Comparison of ENCODE assay signal across 9 mouse cellular contexts in the genomic region with DNA sequence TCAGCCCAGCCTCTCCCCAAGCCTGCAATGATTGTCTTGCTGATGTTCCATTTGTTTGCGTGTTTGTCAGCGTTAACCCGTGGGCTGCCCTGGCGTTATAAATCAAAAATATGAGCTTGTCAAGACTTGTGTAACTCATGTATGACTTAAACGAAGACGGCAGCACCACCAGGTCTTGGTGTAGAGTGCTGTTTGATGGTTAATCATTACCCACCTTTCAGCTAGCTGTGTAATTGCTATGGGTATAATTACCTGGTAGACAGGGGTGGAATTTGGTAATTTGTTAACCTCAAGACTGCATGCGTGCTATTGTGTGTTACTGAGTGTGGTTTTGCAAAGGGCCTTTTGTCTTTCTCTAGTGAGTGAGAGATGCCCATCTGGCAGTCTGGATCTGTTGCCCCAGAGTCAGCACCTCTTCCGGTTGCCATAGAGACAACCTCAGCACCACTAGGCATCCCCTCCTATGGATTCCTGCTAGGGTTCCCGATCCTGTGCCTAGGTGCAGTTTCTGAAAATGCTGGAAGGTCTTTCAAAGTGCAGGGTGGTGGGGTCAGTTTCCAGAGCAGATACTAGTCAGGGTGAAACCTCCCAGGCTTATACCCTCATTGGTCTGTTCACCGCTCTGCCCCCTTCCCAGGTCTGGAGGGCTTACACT. TPM values are rescaled to one million over a fixed set of nuclear protein-coding genes. Genes with fewer than 3 reads are reported as not detected.
DNase-seq lines count a peak whose midpoint lies in the region; ATAC-seq and TF ChIP-seq lines count a peak whose summit lies in the region.
"Had no signal": no experiment of that assay in that cellular context is flagged by ENCODE, and none has a peak within 500 bp of the region (broad histone marks: within the 10 kb centered on the region; RNA-seq: fewer than 3 reads in every experiment).

No protein-coding gene starts in this region.

- H3K9me3 ChIP-seq in forebrain, embryonic 15.5 days = no peaks in the 10 kb centered on the region
- no peaks in the 10 kb centered on the region for H3K9me3 ChIP-seq in intestine, postnatal 0 days (ENCODE audit: control insufficient read depth)
- H3K9me3 ChIP-seq in midbrain, embryonic 15.5 days = no peaks in the 10 kb centered on the region
- H3K9me3 ChIP-seq: embryonic facial prominence, embryonic 15.5 days had no signal

- H3K4me1 ChIP-seq in forebrain, embryonic 15.5 days = peaks cover 71% of the 10 kb centered on the region
- peaks cover 18% of the 10 kb centered on the region; the same call in 1 of the 2 replicates for H3K4me1 ChIP-seq in intestine, postnatal 0 days (replicated peaks; ENCODE audit: control insufficient read depth, insufficient read depth, low read length)
- H3K4me1 ChIP-seq in midbrain, embryonic 15.5 days = peaks cover 52% of the 10 kb centered on the region

- H3K4me3 ChIP-seq in forebrain, embryonic 15.5 days = no peak overlapping the region
- no peak overlapping the region for H3K4me3 ChIP-seq in intestine, postnatal 0 days (ENCODE audit: low read depth, low read length)
- no peak overlapping the region for H3K4me3 ChIP-seq in midbrain, embryonic 15.5 days
- H3K4me3 ChIP-seq: embryonic facial prominence, embryonic 15.5 days had no signal

- WGBS in forebrain, embryonic 15.5 days = 19% methylated on average over 10 of the region's 10 CpGs
- 37% methylated on average over 10 of the region's 10 CpGs for WGBS in intestine, postnatal 0 days
- 34% methylated on average over 10 of the region's 10 CpGs for WGBS in midbrain, embryonic 15.5 days

- H3K27ac ChIP-seq in forebrain, embryonic 15.5 days (replicated peaks) = peak overlapping the region; percentile 85
- peak overlapping the region; percentile 60 for H3K27ac ChIP-seq in intestine, postnatal 0 days (ENCODE audit: low read depth, low read length)
- peak overlapping the region; percentile 81 for H3K27ac ChIP-seq in midbrain, embryonic 15.5 days
- H3K27ac ChIP-seq: embryonic facial prominence, embryonic 15.5 days had no signal

- peak; percentile 34 for ATAC-seq in forebrain, embryonic 15.5 days (replicated peaks)
- no peak for ATAC-seq in intestine, postnatal 0 days
- ATAC-seq in midbrain, embryonic 15.5 days (replicated peaks) = no peak

- H3K4me2 ChIP-seq in forebrain, embryonic 15.5 days (replicated peaks) = peak overlapping the region; percentile 10; the same call in 1 of the 2 replicates
- H3K4me2 ChIP-seq in intestine, postnatal 0 days (replicated peaks; ENCODE audit: low read depth) = no peak overlapping the region
- no peak overlapping the region for H3K4me2 ChIP-seq in midbrain, embryonic 15.5 days
- H3K4me2 ChIP-seq: embryonic facial prominence, embryonic 15.5 days had no signal

- no peaks in the 10 kb centered on the region for H3K36me3 ChIP-seq in forebrain, embryonic 15.5 days
- H3K36me3 ChIP-seq in intestine, postnatal 0 days (ENCODE audit: control insufficient read depth, insufficient read depth) = no peaks in the 10 kb centered on the region; the same call in 1 of the 2 replicates
- no peaks in the 10 kb centered on the region for H3K36me3 ChIP-seq in midbrain, embryonic 15.5 days (replicated peaks)
- H3K36me3 ChIP-seq: embryonic facial prominence, embryonic 15.5 days had no signal

- peak; percentile 67 for DNase-seq in embryo, embryonic 10.5 days (ENCODE audit: low spot score)
- no peak for DNase-seq in embryo, embryonic 9.5 days (ENCODE audit: extremely low spot score)
- DNase-seq in left cerebral cortex, adult 18-20 months (ENCODE audit: low spot score in 2 of 2) = no peak
- no peak for DNase-seq in gastrocnemius, adult 18-20 months (ENCODE audit: low spot score)
- no peak for DNase-seq in testis, postnatal 14 days (ENCODE audit: low spot score)

- 0 out of 2 replicates have a peak overlapping the region, but pooled peaks have one; percentile 14 for H3K9ac ChIP-seq in forebrain, embryonic 15.5 days (replicated peaks)
- no peak overlapping the region for H3K9ac ChIP-seq in intestine, postnatal 0 days (ENCODE audit: low read depth, low read length)
- no peak overlapping the region for H3K9ac ChIP-seq in midbrain, embryonic 15.5 days
- H3K9ac ChIP-seq: embryonic facial prominence, embryonic 15.5 days had no signal

- no peak for TF ChIP-seq CTCF in intestine, postnatal 0 days (IDR thresholded peaks at IDR 0.05; ENCODE audit: low read depth)

- no peaks in the 10 kb centered on the region for H3K27me3 ChIP-seq in forebrain, embryonic 15.5 days
- H3K27me3 ChIP-seq in intestine, postnatal 0 days (replicated peaks; ENCODE audit: control insufficient read depth, insufficient read depth, low read length) = no peaks in the 10 kb centered on the region
- H3K27me3 ChIP-seq in midbrain, embryonic 15.5 days (replicated peaks) = no peaks in the 10 kb centered on the region
- H3K27me3 ChIP-seq: embryonic facial prominence, embryonic 15.5 days had no signal

RNA-seq across cellular contexts. Expression of gene Trak1, which starts 15.1 kb away (rescaled TPM):
- 75.8 and 78.7 TPM in 2 replicates for polyA plus RNA-seq in forebrain, embryonic 15.5 days (2015; fragmentation: Nextera tagmentation; extraction: Ambion mirVana)
- polyA plus RNA-seq in intestine, postnatal 0 days (2015; fragmentation: Nextera tagmentation; extraction: Ambion mirVana) = 16.3 and 17.2 TPM in 2 replicates
- 60.7 and 61.2 TPM in 2 replicates for polyA plus RNA-seq in midbrain, embryonic 15.5 days (2015; fragmentation: Nextera tagmentation; extraction: Ambion mirVana)
- total RNA-seq in left cerebral cortex, adult 18-20 months (2021) = 100 to 1,000 TPM; 239 to 275 TPM
- total RNA-seq in gastrocnemius, adult 18-20 months (2021) = 100 to 1,000 TPM; 172 to 191 TPM

RNA-seq across cellular contexts. Expression of gene Ulk4, which starts 35.4 kb away (rescaled TPM):
- polyA plus RNA-seq in forebrain, embryonic 15.5 days (2015; fragmentation: Nextera tagmentation; extraction: Ambion mirVana) = 127 and 134 TPM in 2 replicates
- 108 and 111 TPM in 2 replicates for polyA plus RNA-seq in intestine, postnatal 0 days (2015; fragmentation: Nextera tagmentation; extraction: Ambion mirVana)
- 84.7 and 92.9 TPM in 2 replicates for polyA plus RNA-seq in midbrain, embryonic 15.5 days (2015; fragmentation: Nextera tagmentation; extraction: Ambion mirVana)
- total RNA-seq in left cerebral cortex, adult 18-20 months (2021) = 1 to 10 TPM; 8.1 to 8.8 TPM
- total RNA-seq in gastrocnemius, adult 18-20 months (2021) = under 1 TPM; 0.07 TPM
